Mouse (Mus musculus) adipose tissue, adult 10 weeks (tissue): Measurements from ENCODE around the gene Cited4. TPM values are rescaled to one million over a fixed set of nuclear protein-coding genes. Genes with fewer than 3 reads are reported as not detected.

Source experiments
- polyA plus RNA-seq: library from polyadenylated mRNA; stranded (reverse); fragments of 350-450 nt; fragmentation: Illumina TruSeq; extraction: RNeasy Lipid Tissue Mini Kit (QIAGEN cat#74804); gene quantifications from one replicate; pipeline ENCODE4 v1.2.3, GENCODE M21; 2014; ENCODE audit warnings: low read depth, low replicate concordance

Gene Cited4
- polyA plus RNA-seq, result 55.4 TPM

DNA sequence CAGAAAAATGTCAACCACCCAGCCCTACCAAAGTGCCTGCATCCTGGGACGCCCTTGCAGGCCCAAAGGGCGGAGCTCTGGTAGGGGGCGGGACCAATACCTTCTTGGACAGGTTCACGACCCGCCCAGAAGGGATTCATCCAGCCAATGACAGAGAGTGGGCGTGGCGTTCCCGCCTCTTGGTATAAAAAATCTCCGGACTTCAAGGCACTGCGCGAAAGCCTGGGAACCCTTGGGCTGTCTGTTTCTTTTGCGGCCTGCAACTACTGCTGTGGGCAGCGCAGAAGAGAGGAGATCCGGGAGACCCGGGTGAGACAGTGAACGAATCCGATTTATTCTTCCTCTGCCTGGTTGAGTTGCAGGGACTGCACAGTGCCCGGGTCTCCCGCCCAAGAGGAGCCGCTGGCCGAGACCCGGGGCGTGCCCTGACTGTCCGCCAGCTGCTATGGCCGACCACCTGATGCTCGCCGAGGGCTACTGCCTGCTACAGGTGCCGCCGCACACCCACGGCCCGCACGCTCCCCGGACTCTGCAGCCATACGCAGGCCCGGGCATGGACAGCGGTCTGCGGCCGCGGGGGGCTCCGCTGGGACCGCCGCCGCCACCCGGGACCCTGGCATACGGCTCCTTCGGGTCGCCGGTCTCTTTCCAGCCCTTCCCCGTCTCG is at the start of gene Cited4:
Cited4 (plus strand) TSS at position 215 of the 667 bp plus-strand sequence.

Other genes starting within 250 kb of the Cited4 start
- 8.8 TPM for gene Slfnl1, start 134.3 kb upstream of the Cited4 start, polyA plus RNA-seq
- gene Ctps, start 96.3 kb upstream of the Cited4 start, polyA plus RNA-seq, result 18.8 TPM
- gene Gm8439, start 77.8 kb upstream of the Cited4 start, polyA plus RNA-seq, result 4.9 TPM
- gene Kcnq4, start 82.0 kb downstream of the Cited4 start, polyA plus RNA-seq, result 5.2 TPM
- gene Nfyc, start 165.0 kb downstream of the Cited4 start, polyA plus RNA-seq, result 39.5 TPM
- 0.20 TPM for gene Rims3, start 188.2 kb downstream of the Cited4 start, polyA plus RNA-seq